Mouse (Mus musculus) testis, adult 2 months (tissue): ENCODE results near the gene Dnaja3.

Experiments used
- CTCF ChIP-seq: fragments of 200-500 bp; IDR thresholded peaks from 2 replicates; pipeline ENCODE4 v1.5.1; 2012; ENCODE audit warnings: low read depth, mild to moderate bottlenecking, inconsistent platforms, low read length, moderate library complexity; ENCODE audit not compliant: control insufficient read depth, insufficient read depth, insufficient replicate concordance
- POLR2A ChIP-seq: fragments of 200-500 bp; IDR thresholded peaks from 2 replicates; pipeline ENCODE4 v1.6.1; 2012; ENCODE audit warnings: low read depth, mild to moderate bottlenecking, inconsistent platforms, low read length, moderate library complexity; ENCODE audit not compliant: control insufficient read depth

DNA sequence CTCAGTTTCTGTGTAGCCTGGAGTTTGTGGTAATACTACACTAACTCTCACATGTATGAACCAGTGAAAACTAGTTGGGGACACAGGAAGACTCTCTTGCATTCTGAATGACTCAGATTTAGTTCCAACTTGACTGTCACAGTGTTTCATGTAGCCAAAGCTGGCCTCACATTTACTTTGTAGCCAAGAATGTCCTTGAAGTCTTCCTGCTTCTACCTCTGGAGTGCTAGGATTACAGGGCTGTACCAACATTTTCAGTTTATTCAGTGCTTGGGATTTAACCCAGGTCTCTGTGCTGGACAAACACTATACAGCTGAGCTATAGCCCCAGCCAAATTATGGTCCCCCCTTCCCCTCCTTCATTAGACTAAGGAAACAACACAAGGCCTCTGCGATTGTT is 102.4 kb downstream of the Dnaja3 start:
- TF ChIP-seq CTCF = no peak
- no peak for TF ChIP-seq POLR2A
